Mouse (Mus musculus) urinary bladder, postnatal 25 days (tissue): ENCODE measurements around the gene Fam136a.
"Not testable (repeated sequence)": the region's sequence is repeated elsewhere in the genome, so short reads cannot be mapped to it uniquely, and the experiment has no call there.

Source experiments
- DNase-seq: peaks from one replicate; pipeline ENCODE4 v3.0.0; 2022; ENCODE audit warnings: low spot score

Gene Fam136a

DNA sequence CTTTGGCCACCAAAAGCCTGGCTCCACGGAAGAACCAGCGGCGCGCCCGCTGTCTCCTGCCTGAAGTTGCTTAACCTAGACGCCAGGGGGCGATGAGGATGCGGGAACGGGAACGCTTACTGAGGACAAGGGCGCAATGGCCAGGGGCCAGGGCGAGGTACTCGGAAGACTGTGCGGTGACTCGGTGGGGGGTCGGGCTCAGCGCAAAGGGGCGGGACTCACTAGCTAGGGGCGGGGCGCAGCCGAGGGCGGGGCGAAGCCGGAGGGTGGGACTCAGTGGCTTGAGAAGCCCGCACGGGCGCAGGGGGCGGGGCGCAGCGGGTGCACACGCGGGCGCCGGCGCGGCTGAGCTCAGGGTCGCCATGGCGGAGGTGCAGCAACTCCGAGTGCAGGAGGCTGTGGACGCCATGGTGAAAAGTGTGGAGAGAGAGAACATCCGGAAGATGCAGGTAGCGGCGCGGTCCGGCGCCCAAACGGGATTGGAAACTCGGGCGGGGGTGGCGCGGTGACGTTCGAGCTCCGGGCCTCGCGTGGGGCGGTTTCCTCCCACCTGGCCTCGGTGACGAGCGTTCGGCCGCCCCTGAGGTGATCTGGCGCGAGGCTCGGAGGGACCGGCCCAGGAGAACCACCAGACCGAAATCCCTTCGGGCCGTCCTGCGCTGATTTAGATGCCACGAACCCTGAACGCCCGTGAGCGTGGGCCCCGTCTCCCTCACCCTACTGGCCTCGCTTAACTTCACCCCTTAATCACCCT, at the start of gene Fam136a:
Gene Fam136a (plus strand): TSS at position 276 of the 754 bp plus-strand sequence.
- peak; percentile 95 for DNase-seq

DNA sequence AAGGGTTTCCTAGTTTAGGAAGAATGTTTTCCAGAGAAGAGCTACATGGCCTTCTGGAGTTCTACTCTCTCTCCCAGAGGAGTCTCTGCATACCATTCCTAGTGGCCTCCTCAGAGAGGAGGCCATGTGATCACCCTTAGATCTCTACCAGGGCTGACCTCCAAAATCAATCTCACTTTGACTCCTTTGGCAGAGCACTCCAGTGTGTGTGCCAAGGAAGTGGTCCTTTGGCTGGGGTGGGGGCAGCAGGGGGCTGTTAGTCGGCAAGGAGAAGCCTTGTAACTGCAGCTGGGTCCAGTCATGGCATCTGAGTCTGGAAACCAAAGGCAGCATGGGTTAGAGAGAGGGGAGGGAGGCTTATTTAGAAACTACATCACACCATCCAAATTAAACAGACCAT, 48.4 kb upstream of the Fam136a start:
- DNase-seq: no peak

DNA sequence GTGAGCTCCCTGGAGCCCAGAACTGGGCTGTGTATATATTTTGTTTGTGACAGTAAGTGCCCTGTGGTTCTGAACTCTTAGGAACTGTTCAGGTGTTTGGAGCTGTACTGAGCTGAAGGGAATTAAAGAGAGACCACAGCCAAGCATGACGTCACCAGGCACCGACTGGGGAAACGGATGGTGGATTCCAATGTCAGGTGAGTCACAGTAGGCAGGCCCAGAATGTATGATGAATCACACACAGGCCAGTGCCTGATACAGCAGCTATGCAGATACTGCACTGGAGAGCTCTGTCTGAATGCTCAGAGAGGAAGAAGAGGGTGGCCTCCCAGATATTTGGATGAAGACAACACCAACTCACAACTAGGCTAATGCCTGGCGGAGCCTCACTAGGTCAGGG, 46.6 kb upstream of the Fam136a start:
- peak; percentile 22 for DNase-seq

DNA sequence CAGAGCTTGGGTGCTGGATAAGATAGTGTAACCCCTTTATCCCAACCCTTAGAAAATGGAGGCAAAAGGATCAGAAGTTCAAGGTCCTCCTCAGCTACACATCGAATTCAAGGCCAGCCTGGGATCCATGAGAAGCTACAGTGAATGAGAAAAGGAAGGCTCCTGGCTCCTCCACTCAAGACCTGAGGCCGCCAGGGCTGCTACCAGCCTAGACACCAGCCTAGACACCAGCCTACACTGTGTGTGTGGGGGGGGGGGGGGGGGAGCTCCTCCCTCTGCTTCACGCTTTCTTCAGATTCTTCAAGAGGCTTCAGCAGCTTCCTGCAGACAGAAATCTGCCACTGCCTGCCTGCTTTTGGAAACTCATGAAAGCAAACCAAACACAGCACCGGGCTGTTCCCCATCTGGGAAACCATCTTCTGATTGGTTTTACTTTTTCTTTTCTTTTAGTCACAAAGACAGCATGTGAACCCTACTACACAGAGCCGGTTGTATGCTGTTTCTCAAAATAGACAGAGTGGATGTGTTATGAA, 43.3 kb upstream of the Fam136a start:
- no peak for DNase-seq

DNA sequence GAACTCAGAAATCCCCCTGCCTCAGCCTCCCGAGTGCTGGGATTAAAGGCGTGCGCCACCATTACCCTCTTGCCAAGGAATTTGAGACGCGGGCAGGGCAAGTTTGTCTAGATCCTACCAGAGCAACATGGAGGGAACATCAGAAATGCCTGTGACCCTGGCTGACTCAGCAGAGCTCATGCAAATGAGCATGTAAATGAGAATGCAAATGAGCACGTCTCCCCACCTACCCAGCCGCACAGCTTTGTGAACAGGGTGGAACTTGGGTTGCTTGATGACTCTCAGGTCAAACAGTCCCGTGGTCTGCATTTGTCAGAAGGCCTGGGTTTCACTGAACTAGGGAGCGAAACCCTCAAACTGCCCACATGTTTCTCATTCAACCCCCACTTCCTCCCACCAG, 42.5 kb upstream of the Fam136a start:
- DNase-seq: no peak

DNA sequence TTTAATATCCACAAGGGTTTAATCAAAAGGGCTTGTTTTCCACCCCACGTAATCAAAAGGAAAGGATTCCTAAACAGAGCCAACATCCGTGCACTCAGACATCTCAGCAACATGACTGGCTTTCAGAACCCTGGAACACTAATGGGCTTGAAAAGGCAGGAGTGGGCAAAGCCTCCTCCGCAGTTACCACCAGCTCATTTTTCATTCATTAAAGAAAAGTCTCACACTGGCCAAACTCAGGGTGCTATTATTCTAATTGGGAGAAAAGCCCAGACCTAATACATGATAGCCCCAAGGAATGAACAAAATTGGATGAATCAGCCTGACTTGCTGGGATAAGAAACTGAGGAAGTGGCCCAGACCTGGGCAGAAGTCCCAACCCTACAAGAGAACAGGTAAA, 41.0 kb upstream of the Fam136a start:
- no peak for DNase-seq

DNA sequence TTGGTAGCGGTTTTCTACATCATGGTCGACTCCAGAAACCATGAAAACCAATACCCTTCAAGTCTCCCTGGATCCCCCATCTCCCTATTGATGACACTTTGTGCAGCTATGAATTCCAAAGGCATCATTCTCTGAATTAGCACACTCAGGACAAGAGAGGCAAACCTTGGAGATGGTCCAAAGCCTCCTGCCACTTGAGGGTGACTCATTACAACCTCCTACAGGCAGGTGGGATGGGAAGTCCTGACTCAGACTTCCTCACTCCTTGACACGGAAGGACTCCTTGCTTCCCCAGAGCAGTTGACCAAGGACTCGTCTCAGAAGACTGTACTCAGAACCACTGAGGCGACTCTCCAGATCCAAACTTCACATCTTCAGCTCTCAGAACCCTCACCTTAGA, 39.8 kb upstream of the Fam136a start:
- no peak for DNase-seq

DNA sequence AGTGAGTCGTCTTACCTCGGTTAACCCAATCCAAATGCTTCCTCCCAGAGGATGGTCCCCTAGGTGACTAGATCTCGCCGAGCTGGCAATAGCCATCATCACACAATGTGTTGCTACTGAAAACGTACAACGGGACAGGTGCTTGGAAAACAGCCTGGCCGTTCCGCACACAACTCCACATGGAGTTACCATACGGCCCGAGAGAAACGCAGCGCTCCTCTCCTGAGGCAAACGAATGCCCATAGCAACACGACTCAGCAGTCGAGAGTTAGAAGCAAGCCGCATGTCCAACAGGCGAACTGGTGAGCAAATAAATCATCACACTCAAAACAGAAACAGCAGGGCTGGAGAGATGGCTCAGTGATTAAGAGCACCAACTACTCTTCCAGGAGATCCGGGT, 38.6 kb upstream of the Fam136a start:
- DNase-seq: no peak

DNA sequence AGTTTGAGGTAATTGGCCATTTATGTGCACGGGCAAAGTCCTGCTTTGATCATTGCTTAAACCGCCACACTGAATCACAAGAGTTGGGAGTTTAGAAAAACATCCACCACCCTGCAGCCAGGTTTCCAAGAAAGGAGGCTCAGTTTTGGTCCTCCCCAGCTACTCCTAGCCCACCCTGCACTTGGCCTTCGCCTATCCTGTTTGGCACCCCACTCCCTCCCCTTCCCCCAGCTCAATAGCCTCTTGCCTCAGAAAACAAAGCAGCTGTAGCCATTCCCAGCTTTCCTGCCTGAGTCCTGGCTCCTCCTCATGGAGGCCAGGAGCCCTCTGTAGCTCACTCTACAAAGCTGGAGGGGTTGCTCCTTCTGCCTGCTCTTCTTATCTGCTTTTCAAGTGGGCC, 37.1 kb upstream of the Fam136a start:
- DNase-seq: no peak

DNA sequence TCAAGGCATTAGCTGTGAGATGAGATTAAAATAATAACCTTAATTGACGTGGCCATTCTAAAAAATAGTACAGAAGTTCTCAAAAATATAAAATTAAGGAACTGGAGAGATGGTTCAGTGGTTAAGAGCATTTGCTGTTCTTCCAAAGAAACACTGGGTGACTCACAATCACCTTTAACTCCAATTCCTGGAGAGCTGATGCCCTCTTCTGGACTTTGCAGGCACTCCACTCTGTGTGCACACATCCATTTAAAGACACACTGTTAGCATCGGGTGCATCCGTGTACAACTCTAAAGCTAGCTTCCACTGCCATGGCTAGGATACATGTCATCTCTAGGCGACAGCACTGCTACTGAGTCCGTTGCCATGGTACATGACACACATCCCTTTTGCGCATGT, 35.5 kb upstream of the Fam136a start:
- no peak for DNase-seq

DNA sequence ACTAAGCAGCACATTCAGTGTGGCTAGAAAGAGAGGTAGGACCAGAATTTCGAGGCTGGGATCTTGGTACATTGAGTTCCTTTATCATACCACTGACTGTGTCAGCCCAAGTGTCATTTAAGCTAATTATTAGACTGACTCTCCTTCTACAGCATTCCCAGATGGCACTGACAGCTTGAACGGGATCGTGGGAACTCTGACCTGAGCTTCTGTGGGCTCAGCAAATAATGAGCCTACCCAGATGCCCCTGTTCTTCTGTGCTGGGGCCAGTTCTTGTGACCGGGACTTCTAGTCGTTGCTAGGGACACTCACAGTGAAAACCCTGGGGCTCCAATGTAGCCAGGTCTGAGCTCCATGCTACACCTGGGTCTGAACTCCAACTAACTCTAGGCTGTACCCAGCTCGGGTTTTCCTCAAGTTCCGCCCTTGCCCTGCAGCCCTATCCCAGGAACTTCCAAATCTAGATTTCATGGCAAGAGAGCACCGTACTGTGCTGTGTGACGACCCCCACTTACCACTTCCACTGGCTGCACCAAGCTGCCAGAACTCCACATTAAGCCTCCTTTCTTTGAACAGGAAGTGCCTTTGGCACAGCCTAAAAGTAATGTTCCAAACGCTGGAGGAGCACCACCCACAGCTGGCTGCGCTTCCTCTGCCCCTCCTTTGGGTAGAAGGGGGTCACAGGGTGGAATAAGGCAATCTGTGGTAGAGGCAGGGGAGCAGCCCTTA, 30.2 kb upstream of the Fam136a start:
- no peak for DNase-seq

DNA sequence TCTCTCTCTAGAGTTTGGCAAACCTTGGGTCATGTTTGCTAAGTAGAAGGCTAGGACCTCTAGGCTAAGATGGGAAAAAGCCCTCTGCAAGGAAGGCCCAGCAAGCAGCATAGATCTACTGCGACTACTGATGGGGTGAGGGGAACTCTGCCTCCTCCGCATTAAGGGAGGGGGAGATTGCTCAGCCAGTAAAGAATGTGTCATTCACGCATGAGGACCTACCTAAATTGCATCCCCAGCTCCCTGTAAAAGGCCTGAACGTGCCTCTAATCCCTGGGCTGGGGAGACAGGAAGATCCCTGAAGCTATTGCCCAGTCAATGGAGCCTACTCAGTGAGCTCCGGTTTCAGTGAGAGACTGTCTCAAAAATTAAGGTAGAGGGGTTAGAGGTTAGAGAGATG, 29.6 kb upstream of the Fam136a start:
- no peak for DNase-seq

DNA sequence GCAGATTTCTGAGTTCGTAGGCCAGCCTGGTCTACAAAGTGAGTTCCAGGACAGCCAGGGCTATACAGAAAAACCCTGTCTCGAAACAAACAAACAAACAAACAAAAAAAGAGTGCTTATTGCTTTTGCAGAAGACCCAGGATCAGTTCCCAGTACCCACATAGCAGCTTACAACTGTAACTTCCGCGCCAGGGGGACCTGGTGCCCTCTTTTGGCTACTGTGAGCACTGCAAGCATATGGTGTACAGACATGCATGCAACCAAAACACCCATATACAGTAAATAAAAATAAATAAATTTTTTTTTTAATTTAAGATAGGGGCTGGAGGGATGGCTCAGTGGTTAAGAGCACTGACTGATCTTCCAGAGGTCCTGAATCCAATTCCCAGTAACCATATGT, 29.1 kb upstream of the Fam136a start:
- DNase-seq: not testable (repeated sequence)

DNA sequence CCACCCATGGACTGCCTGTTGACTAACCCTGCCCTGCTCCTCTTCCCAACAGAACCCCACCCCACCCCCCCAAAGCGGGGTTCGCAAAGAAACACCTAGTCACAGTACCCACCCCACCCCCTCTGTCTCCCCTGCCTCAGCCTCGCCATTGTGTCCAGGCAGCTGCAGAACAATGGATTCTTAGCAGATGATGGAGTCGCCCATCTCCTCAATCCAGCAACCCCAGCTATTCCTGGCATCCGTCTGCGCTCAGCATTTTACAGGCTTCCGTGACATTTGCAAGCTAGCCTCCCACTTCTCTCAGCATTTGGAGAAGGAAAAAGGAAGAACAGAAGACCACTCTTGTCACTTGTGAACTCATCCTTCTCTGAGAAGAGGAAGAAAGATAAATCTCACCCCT, 21.8 kb upstream of the Fam136a start:
- DNase-seq: no peak

DNA sequence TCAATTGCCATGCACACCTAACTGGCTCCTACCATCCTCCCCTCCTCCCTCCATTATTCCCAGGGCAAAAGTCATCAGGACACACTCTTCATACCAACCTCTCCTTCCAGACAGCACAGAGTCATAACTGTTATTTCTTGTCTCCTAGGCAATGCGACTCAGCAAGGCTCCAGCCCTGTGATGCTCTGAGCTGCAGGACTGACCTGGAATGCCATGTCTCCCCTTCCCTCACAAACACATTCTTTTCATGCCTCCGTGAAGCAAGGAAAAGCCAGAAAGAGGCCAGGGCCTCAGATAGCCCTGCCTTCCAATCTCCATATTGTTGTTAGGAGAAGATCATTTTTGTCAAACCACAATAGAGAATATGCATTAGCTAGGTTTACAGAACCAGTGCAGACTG, 19.4 kb upstream of the Fam136a start:
- no peak for DNase-seq

DNA sequence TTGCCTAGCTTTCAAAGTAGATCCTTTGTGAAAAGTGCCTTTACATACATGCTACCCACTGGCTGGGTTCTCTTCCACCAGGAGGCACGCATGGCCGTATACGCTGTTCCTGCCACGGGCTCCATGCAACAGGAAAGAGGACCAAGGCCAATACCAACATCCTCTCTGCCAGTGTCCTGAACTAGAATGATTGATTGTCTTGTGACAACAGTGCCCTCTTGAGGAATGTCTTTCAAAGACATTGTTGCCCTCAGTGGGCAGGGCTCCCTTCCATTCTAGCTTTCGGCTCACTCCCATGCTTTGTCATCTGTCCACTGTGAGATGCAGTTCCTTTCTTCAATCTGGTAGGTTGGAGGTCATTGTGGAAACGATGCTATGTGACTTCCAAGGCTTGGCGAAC, 16.2 kb upstream of the Fam136a start:
- DNase-seq: no peak

DNA sequence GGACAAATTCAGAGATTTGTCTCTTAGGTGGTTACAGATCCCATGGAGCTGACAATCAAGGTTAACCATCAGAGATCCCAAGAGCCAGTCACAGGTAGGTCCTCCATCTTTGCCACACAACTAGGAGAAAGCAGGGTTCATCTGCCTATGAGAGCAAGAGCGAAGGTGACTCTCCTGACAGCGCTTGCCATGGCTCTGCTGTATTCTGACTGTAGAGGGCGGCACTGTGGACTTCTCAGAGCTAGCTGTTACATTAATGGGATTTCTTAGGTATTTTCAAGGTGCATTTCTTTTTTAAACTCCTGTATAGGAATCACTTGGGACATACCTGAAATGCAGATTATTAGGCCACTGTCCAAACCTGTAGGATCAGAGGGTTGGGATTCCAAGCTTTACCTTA, 10.5 kb upstream of the Fam136a start:
- no peak for DNase-seq

DNA sequence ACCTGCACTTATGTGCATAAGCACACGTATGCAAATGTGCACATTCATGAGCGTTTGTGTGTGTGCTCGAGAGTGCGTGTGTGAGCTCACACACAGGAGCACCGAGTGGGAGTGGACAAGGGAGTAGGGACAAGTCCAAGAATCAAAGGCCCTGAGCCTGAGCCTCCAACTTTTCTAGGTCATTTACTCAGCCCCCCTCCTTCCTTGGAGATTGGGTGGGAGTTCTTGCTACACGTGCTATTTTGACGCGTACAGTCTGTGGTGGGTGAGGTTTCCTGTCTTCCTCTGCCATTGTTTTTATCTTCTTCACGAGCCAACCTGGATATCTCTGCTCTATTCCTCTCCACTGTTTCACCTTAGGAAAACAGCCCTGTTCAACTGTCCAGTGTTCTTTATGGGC, 8.5 kb upstream of the Fam136a start:
- DNase-seq: no peak

DNA sequence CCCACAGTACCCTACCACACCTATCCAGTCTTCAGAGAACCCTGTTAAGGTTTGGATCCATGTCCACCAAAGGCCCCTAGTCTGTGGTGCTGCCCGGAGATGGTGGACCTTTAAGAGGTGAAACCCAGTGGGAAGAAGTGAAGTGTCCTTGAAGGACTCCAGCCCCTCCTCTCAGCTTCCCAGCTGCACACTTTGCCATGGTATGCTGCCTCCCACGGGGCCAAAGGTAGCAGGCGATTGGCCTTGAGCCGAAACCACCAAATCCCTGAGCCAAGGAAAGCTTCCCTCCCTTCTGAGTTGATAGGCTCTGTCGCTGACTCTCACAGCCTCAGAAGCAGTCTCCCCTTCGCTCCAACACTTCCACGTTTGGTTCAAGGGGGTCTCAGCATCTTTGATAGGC, 4.8 kb upstream of the Fam136a start:
- DNase-seq: no peak

DNA sequence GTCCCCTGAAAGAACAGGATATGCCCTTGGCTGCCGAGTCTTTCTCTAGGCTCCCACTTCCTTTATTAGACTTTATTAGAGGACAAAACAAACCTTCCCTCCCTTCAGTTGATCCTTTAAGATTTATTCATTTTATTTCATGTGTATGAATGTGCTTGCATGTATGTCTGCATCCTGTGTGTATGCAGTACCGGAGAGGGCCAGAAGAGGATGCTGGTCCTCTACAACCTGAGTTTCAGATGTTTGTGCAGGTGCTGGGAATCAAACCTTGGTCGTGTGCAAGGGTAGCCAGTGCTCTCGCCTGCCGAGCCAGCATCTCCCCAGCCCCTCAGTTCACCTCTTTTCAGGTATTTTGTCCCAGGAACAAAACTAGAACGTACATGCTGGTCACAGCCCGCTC, 4.1 kb upstream of the Fam136a start:
- DNase-seq: no peak

DNA sequence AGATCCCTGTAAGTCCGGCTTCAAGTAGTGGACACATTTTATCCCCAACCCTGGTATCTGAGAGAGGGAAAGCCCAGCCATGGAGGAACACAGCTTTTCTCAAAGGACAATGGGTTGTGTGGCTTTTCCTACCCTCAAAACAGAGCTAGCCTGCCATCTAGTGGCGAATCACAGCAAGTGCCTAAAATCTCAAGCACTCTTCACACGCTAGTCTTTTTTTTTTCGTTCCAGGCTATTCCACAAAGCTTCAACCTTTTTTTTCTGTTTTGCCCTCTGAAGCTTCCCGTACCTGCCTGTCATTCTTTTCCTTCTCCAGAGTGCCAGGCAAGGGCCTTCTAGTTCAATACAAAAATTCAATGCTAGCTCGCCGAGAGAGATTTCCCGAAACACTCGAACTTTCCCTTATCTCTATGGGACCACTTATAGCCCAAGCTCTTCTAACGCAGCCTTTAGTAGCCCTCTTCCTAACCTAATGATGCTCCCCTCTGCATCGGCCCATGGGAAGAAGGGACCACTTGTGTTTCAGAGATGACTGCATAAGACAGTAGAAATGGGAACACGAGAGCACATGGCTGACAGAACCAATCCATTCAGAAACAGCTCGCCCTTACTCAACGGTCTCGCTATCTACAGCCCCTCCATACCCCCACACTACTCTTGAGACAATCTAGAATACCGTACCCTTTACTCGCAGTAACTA, 854 bp upstream of the Fam136a start:
- DNase-seq: peak; percentile 79

DNA sequence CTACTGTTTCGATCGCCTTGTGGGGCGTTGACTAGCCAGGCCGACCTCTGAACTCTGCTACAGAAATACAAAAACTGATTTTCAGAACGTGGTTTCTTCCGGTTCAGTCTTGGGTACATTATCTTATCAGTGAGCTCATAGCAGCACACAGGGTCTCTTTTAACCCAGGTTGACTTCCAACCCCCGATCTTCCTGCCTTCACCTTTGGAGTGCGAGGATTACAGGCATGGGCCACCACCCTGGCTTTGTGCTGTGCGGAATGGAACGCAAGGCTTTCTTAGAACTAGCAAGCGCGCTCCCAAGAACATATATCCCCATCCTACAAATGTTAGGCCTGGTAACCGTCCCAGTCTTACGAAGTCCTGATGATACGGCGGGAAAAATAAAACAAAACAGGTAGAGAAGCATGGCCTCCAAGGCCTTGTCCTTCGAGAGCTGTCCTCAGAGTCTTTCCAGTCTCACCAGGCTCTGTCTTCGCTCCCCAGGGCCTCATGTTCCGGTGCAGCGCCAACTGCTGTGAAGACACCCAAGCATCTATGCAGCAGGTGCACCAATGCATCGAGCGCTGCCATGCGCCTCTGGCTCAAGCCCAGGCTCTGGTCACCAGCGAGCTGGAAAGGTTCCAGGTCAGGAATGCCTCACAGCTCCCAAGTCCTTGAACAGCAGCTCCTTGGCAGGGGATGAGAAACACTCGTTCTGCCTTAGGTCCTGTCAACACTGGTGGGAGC, 843 bp downstream of the Fam136a start:
- DNase-seq: peak; percentile 21
